Mouse (Mus musculus) liver, embryonic 14.5 days (tissue): Measurements from ENCODE around the gene Tbl1xr1. TPM values are rescaled to one million over a fixed set of nuclear protein-coding genes. Genes with fewer than 3 reads are reported as not detected.

Experiments
- ATAC-seq: fragments of 200-750 bp; cut with Nextera tagmentation; 2 replicates; pipeline ENCODE4 v1.8.0; 2017; ENCODE audit warnings: moderate number of reproducible peaks, mild to moderate bottlenecking, moderate library complexity; ENCODE audit not compliant: insufficient read depth
- DNase-seq, 3 experiments: peaks; one replicate each; pipeline ENCODE4 v3.0.0-alpha.2; 2012 to 2013; ENCODE audit warnings: low read depth in 3 of 3, low spot score in 3 of 3
- H3K27ac ChIP-seq: fragments of 300-500 bp; sonication (generic); 2 replicates; pipeline ENCODE4 v1.5.1; 2014; ENCODE audit warnings: moderate library complexity, mild to moderate bottlenecking, control low read depth, inconsistent platforms
- H3K27me3 ChIP-seq: fragments of 300-500 bp; sonication (generic); 2 replicates; pipeline ENCODE4 v1.6.1; 2014; ENCODE audit warnings: mild to moderate bottlenecking, low read length, moderate library complexity; ENCODE audit not compliant: control insufficient read depth, insufficient read depth
- H3K36me3 ChIP-seq: fragments of 300-500 bp; sonication (generic); replicated peaks from 2 replicates; pipeline ENCODE4 v1.6.1; 2014; ENCODE audit warnings: low read depth; ENCODE audit not compliant: control insufficient read depth, insufficient read depth
- H3K4me1 ChIP-seq, 2 experiments: fragments of 200-500 bp in 1 of 2; fragments of 300-500 bp in 1 of 2; sonication (generic) in 1 of 2; replicated peaks; 2 replicates each; pipeline ENCODE4 v1.6.1; 2012 to 2014; ENCODE audit warnings: antibody characterized with exemption in 1 of 2, inconsistent platforms in 1 of 2, low read length in 1 of 2; ENCODE audit not compliant: control insufficient read depth in 2 of 2, insufficient read depth in 2 of 2
- H3K4me2 ChIP-seq: fragments of 300-500 bp; sonication (generic); 2 replicates; pipeline ENCODE4 v1.6.1; 2014; ENCODE audit warnings: low read depth, mild to moderate bottlenecking, control low read depth, moderate library complexity
- H3K4me3 ChIP-seq, 2 experiments: fragments of 200-500 bp in 1 of 2; fragments of 300-500 bp in 1 of 2; sonication (generic) in 1 of 2; 2 replicates each; pipeline ENCODE4 v1.5.1; 2012 to 2014; ENCODE audit warnings: low read depth in 2 of 2, low read length in 2 of 2, mild to moderate bottlenecking in 2 of 2, control low read depth in 1 of 2, inconsistent platforms in 1 of 2, moderate library complexity in 1 of 2; ENCODE audit not compliant: insufficient read depth in 1 of 2
- H3K9ac ChIP-seq: fragments of 300-500 bp; sonication (generic); replicated peaks from 2 replicates; pipeline ENCODE4 v1.6.1; 2014; ENCODE audit warnings: mild to moderate bottlenecking, control low read depth, moderate library complexity
- H3K9me3 ChIP-seq: fragments of 300-500 bp; sonication (generic); 2 replicates; pipeline ENCODE4 v1.6.1; 2016; ENCODE audit warnings: low read length, mixed read lengths; ENCODE audit not compliant: control insufficient read depth
- CTCF ChIP-seq: IDR thresholded peaks from 2 replicates; pipeline ENCODE4 v1.5.1; 2016; ENCODE audit warnings: antibody characterized with exemption, low read depth, control low read depth
- EP300 ChIP-seq: IDR thresholded peaks from 2 replicates; pipeline ENCODE4 v1.6.1; 2016; ENCODE audit warnings: antibody characterized with exemption, low read depth
- WGBS: fragments of 180-500 bp; shearing (Covaris S2); extraction: QIAGEN DNeasy Blood & Tissue Kit; methylation state at CpG from one replicate; pipeline ENCODE4 v1.1.7; 2014; ENCODE audit not compliant: insufficient replicate concordance; 5-methylcytosine and 5-hydroxymethylcytosine counted together
- polyA plus RNA-seq, 2 experiments: library from polyadenylated mRNA; depleted of rRNA in 1 of 2; stranded (reverse) in 1 of 2; unstranded in 1 of 2; fragments of >200 nt; fragmentation: Nextera tagmentation in 1 of 2; extraction: Ambion mirVana in 1 of 2; gene quantifications; 2 replicates each; pipeline versions ENCODE4 v1.2.1 to v1.2.3; 2012 to 2014

The Tbl1xr1 gene
- polyA plus RNA-seq, 2 experiments, result 6.5 to 6.7 TPM

DNA sequence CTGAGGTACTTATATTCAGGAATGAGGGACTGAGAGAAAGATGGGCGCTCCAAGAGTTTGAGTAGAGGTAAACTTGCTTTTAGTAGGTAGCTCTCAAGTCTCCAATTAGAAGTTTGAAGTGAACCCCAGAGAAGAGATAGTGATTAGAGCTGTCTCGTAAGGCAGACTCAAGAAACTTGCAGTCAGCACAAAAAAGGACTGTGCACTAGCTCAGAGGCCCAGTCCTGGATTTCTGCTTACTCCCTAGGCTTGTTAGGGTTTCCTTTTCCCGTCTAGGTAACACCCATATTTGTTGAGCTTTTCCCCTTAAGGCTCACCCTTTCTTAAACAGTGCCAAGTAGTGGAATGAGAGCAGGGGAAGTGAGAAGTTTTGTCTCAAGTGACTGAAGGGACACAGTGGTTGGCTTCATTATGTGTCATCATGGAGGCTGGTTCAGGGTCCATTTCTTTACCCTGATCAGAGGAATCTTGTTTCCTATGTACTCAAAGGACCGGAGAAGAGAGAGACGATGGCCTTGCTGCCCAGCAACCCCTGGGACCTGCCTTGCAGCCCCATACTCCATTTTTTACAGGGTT lies 49.9 kb downstream of the Tbl1xr1 start:
- peaks cover 5 to 26% of the 10 kb centered on the region in 2 experiments for H3K4me1 ChIP-seq
- DNase-seq, result no peak

DNA sequence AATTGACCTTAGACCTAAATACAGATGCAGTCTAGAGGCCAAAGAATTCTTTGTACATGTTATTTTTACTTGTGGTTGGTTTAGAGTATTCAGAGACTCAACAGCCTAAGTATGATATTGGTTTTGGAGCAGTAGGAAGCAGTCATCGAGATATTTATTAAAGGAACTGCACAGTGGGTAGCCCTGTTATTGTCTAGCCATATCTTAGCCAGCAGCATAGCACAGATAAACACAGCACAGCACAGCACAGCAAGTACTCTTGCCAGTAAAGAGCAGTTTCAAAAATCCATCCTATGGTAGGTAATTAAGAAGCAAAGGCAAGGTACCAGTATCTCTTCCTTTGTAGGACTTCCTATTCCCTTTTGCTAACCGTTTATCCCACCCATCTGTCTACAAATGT lies 54.8 kb downstream of the Tbl1xr1 start:
- peaks cover 3 to 5% of the 10 kb centered on the region in 2 experiments; a peak in 2 of 4 replicates for H3K4me1 ChIP-seq
- DNase-seq (no peak), ATAC-seq (peak; percentile 35; the same call in 1 of the 2 replicates)
- no peak overlapping the region for H3K4me2 ChIP-seq
- no peak overlapping the region for H3K4me3 ChIP-seq
- no peaks in the 10 kb centered on the region for H3K36me3 ChIP-seq
- H3K27ac ChIP-seq, result no peak overlapping the region
- H3K9me3 ChIP-seq, result no peaks in the 10 kb centered on the region
- H3K27me3 ChIP-seq, result no peaks in the 10 kb centered on the region
- H3K9ac ChIP-seq, result no peak overlapping the region
- WGBS, result 43% methylated on average over 2 of the region's 2 CpGs
- TF ChIP-seq EP300, result no peak
- TF ChIP-seq CTCF, result no peak

More for the DNA sequence above, 49.9 kb downstream of the Tbl1xr1 start:
- Histone ChIP-seq H3K27ac (no peak overlapping the region), H3K27me3 (no peaks in the 10 kb centered on the region), H3K9me3 (no peaks in the 10 kb centered on the region), H3K4me3 (no peak overlapping the region), H3K36me3 (no peaks in the 10 kb centered on the region), H3K9ac (no peak overlapping the region), H3K4me2 (no peak overlapping the region)
- ATAC-seq, result no peak
- 74% methylated on average over 5 of the region's 5 CpGs for WGBS
- no peak for TF ChIP-seq EP300
- no peak for TF ChIP-seq CTCF

DNA sequence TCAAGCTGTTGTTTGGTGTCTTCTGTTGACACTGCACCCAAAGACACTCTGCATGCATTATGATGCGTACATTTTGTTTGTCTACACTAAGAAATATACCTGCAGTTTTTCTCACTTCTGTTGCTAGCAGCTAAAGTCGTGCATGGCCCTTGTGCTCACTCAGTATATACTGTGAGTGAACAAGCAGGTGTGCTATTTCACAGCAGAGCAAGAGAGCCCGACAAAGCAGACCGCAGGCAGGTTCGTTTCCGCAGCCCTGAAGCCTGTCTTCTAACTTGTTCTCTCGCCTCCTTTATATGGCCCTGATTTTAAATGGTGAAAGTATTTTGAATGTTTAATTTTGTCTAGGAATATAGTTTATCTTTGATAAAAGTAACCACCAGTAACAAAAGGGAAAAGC lies 57.2 kb downstream of the Tbl1xr1 start:
- H3K27me3 ChIP-seq, result no peaks in the 10 kb centered on the region
- no peak overlapping the region for H3K4me2 ChIP-seq
- H3K27ac ChIP-seq, result no peak overlapping the region
- peaks cover 3 to 17% of the 10 kb centered on the region in 2 experiments; a peak in 2 of 4 replicates for H3K4me1 ChIP-seq
- no peak for TF ChIP-seq EP300
- no peak for TF ChIP-seq CTCF
- no peak overlapping the region for H3K4me3 ChIP-seq
- WGBS, result 79% methylated on average over 7 of the region's 7 CpGs
- no peaks in the 10 kb centered on the region for H3K36me3 ChIP-seq
- ATAC-seq (no peak), DNase-seq (no peak)
- no peak overlapping the region for H3K9ac ChIP-seq
- H3K9me3 ChIP-seq, result no peaks in the 10 kb centered on the region

DNA sequence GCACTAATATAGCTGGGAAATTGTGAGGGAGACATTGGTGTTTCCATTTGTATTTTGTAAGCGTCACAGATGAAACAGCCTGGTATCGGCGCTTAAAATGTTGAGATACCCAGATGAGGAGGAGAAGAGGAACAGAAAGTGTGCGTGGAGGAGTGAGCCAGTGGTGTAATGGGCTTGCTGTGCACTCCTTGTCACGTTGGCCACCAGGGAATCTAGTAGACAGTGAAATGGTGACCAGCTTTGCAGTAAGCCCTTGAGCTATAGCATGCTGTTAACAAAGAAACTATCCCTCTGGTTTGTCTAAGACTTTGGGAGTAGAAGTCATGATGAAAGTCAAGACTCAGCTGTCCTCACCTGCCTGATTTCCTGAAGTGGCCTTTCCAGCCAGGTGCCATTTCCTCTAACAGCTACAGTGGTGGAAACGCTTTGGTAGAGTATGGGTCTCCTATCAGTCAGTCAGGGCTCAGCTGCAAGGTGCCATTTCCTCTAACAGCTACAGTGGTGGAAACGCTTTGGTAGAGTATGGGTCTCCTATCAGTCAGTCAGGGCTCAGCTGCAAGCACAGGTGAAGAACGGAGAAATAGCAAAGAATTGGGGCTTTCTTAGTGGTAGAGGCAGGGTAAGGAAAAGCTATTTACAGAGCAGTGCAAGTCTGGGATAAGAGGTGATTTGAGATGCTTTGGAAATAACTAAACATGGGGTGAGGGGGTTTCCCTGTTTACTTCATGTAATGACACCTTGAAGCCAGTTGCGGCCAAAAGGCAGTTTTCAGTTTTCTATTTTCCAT lies 61.5 kb downstream of the Tbl1xr1 start:
- Histone ChIP-seq H3K4me1 (peaks cover 0 to 15% of the 10 kb centered on the region in 2 experiments; a peak in 2 of 4 replicates), H3K4me3 (no peak overlapping the region), H3K27me3 (no peaks in the 10 kb centered on the region), H3K4me2 (no peak overlapping the region), H3K27ac (no peak overlapping the region), H3K9ac (no peak overlapping the region), H3K36me3 (no peaks in the 10 kb centered on the region), H3K9me3 (no peaks in the 10 kb centered on the region)
- 45% methylated on average over 9 of the region's 9 CpGs for WGBS
- no peak for ATAC-seq
- TF ChIP-seq EP300 (no peak), CTCF (no peak)
- DNase-seq, result no peak

DNA sequence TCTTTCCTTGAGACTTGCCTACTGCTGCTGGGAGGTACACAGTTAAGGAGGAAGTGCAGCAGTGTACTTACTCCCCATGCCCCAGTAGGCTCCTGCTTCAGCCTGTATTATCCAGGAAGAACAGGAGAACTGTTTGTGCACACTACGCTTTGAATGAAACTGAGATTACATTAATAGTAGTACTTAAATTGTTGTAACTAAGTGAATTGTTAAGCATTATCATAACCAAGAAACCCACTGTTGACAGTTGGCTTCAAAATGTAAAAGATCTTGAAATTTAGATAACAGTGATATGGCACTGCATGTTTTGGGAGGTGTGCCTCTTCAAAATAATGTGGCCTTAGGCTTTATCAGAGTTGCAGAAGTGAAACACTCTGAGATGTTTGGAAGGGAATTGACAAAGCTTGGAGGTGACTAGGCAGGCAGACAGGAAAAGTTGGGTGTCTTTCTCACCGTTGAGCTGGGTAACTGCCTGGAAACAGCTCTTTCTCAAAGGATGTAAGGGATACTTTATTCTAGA lies 62.2 kb downstream of the Tbl1xr1 start:
- no peak overlapping the region for H3K9ac ChIP-seq
- peaks cover 0 to 17% of the 10 kb centered on the region in 2 experiments; a peak in 2 of 4 replicates for H3K4me1 ChIP-seq
- no peak for TF ChIP-seq EP300
- H3K27ac ChIP-seq, result no peak overlapping the region
- ATAC-seq (peak; percentile 41; the same call in 1 of the 2 replicates), DNase-seq (no peak)
- no peak overlapping the region for H3K4me2 ChIP-seq
- H3K9me3 ChIP-seq, result no peaks in the 10 kb centered on the region
- no peaks in the 10 kb centered on the region for H3K27me3 ChIP-seq
- no peaks in the 10 kb centered on the region for H3K36me3 ChIP-seq
- no peak overlapping the region for H3K4me3 ChIP-seq
- WGBS, result 27% methylated on average over 2 of the region's 2 CpGs
